Mouse (Mus musculus) v-Abl transformed pro-B cells (cell line): ENCODE results near the gene Sec14l3.

Source experiments
- in situ Hi-C, 2 experiments: fragments of 400-800 bp; cut with MboI; formaldehyde crosslinking; loops; one replicate each; pipeline ENCODE4 v1.15.1; 2025; ENCODE audit not compliant: unreplicated experiment in 2 of 2

Gene Sec14l3

DNA sequence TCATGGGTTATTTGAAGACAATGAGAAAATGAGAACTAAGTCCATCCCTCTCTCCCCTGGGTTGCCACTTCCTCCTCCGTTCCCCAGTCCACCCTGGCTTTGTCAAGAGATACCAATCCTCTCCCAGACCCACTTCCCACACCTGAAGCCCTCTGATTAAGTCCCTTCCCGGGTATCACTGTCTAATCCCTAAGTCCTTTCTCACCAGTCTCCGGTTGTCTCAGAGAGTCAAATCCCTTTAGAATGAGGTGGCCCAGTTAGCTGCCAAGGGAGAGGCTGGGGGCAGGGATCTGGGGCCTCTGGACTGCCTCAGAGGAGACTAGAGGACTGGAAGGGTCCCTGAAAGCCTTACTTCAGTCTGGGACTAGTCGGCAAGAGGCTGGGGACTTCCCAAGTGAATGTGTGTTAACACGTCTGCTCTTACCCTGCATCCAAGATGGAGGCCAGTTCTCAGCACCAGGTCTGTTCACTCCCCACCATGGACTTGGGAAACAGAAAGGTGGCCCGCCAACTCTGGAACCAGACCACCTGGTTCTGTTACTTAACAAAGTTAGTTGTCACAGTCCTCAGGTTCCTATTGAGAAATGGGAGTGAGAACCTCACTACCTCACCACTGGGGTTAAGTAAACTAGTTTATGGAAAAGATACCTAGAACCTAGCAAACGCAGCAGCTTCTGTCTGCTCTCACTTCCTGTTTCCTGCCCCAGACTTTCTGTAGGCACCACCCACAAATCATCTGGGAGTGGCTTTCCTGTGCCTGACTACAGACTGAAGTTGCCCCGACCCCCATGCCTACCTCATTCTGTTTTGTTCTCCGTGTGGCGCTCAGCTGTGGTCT lies 58.3 kb downstream of the Sec14l3 start, which contains the start of gene Sec14l2:
Sec14l2 (minus strand) TSS at position 674 of the 838 bp plus-strand sequence.
- in situ Hi-C loops, result no loop called here

GRCm38 (mm10) chr11:4123922-4124321 lies 59.3 kb downstream of the Sec14l3 start:
- in situ Hi-C loops, result no loop called here

DNA sequence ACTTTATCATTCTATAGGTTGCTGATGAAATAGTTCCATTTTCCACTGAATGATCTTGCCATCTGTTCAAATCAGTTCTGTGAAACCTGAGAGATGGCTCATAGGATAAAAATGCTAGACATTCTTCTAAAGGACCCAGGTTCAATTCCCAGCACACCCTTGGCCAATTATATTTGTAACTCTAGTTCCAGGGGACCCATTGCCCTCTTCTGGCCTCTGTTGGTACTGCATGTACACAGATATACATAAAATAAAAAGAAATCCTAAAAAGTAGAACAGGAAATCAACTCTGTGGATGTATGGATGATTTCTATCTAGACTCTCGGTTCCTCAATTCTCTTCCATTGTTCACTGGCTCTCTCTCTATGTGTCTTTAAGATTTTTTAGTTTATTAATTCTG lies 62.4 kb downstream of the Sec14l3 start:
- in situ Hi-C loops, result no loop called here
